Mouse (Mus musculus) MEL (cell line): ENCODE measurements around the gene Nars2. TPM values are rescaled to one million over a fixed set of nuclear protein-coding genes. Genes with fewer than 3 reads are reported as not detected.

ENCODE experiments used
- DNase-seq: peaks from one replicate; pipeline ENCODE4 v3.0.0; 2011; ENCODE audit warnings: low read depth, low spot score
- H3K27ac ChIP-seq: 2 replicates; pipeline ENCODE4 v1.5.1; 2012; ENCODE audit warnings: low read depth, mild to moderate bottlenecking, control low read depth, low read length, moderate library complexity; ENCODE audit not compliant: control insufficient read depth
- H3K27me3 ChIP-seq, 2 experiments: fragments of 150-350 bp in 1 of 2; sonication (generic) in 1 of 2; 2 replicates each; pipeline ENCODE4 v1.6.1; 2012; ENCODE audit warnings: low read length in 2 of 2, mild to moderate bottlenecking in 2 of 2, improper control_type of control experiment in 1 of 2, moderate library complexity in 1 of 2; ENCODE audit not compliant: insufficient read depth in 2 of 2, control insufficient read depth in 1 of 2
- H3K36me3 ChIP-seq, 2 experiments: 2 replicates each; pipeline ENCODE4 v1.6.1; 2012 to 2014; ENCODE audit warnings: low read length in 2 of 2, improper control_type of control experiment in 1 of 2, inconsistent platforms in 1 of 2, mild to moderate bottlenecking in 1 of 2; ENCODE audit not compliant: insufficient read depth in 2 of 2, control insufficient read depth in 1 of 2
- H3K4me1 ChIP-seq, 2 experiments: fragments of 150-350 bp in 1 of 2; sonication (generic) in 1 of 2; 2 replicates each; pipeline ENCODE4 v1.6.1; 2012; ENCODE audit warnings: low read length in 2 of 2, improper control_type of control experiment in 1 of 2, mild to moderate bottlenecking in 1 of 2; ENCODE audit not compliant: insufficient read depth in 2 of 2, control insufficient read depth in 1 of 2
- H3K4me3 ChIP-seq, 2 experiments: fragments of 150-350 bp in 1 of 2; sonication (generic) in 1 of 2; 2 replicates each; pipeline ENCODE4 v1.5.1; 2012; ENCODE audit warnings: low read depth in 2 of 2, low read length in 2 of 2, mild to moderate bottlenecking in 2 of 2, moderate library complexity in 2 of 2, control low read depth in 1 of 2, improper control_type of control experiment in 1 of 2; ENCODE audit not compliant: control insufficient read depth in 1 of 2, insufficient read depth in 1 of 2
- H3K79me2 ChIP-seq: 2 replicates; pipeline ENCODE4 v1.6.1; 2012; ENCODE audit warnings: mild to moderate bottlenecking, low read length, moderate library complexity; ENCODE audit not compliant: control insufficient read depth, poor library complexity, insufficient read depth
- H3K9ac ChIP-seq: 2 replicates; pipeline ENCODE4 v1.6.1; 2012; ENCODE audit warnings: low read depth, mild to moderate bottlenecking, control low read depth, low read length, moderate library complexity; ENCODE audit not compliant: control insufficient read depth, poor library complexity, severe bottlenecking
- H3K9me3 ChIP-seq: fragments of 150-350 bp; sonication (generic); replicated peaks from 2 replicates; pipeline ENCODE4 v1.6.1; 2012; ENCODE audit warnings: mild to moderate bottlenecking, low read length, improper control_type of control experiment, moderate library complexity; ENCODE audit not compliant: insufficient read depth
- CHD1 ChIP-seq: IDR thresholded peaks from 2 replicates; pipeline ENCODE4 v1.6.1; 2012; ENCODE audit warnings: low read depth, mild to moderate bottlenecking, inconsistent platforms, low read length, improper control_type of control experiment
- CHD2 ChIP-seq: IDR thresholded peaks from 2 replicates; pipeline ENCODE4 v1.6.1; 2011; ENCODE audit warnings: low read length, improper control_type of control experiment
- ETS1 ChIP-seq: IDR thresholded peaks from 2 replicates; pipeline ENCODE4 v1.6.1; 2012; ENCODE audit warnings: low read depth, mild to moderate bottlenecking, inconsistent platforms, low read length, improper control_type of control experiment, moderate library complexity
- GABPA ChIP-seq: IDR thresholded peaks from 2 replicates; pipeline ENCODE4 v1.6.1; 2012; ENCODE audit warnings: low read depth, mild to moderate bottlenecking, inconsistent platforms, low read length, improper control_type of control experiment, moderate library complexity
- KAT2A ChIP-seq: conservative IDR thresholded peaks from 2 replicates; pipeline ENCODE4 v1.6.1; 2012; ENCODE audit warnings: low read depth, low read length, improper control_type of control experiment, inconsistent platforms
- MAX ChIP-seq: IDR thresholded peaks from 2 replicates; pipeline ENCODE4 v1.6.1; 2011; ENCODE audit warnings: low read length, improper control_type of control experiment
- MAZ ChIP-seq: IDR thresholded peaks from 2 replicates; pipeline ENCODE4 v1.6.1; 2012; ENCODE audit warnings: low read depth, mild to moderate bottlenecking, inconsistent platforms, low read length, improper control_type of control experiment
- MEF2A ChIP-seq: IDR thresholded peaks from 2 replicates; pipeline ENCODE4 v1.6.1; 2014; ENCODE audit warnings: low read depth, mild to moderate bottlenecking, inconsistent platforms, low read length, improper control_type of control experiment; ENCODE audit not compliant: poor library complexity, insufficient replicate concordance, severe bottlenecking; ENCODE audit errors: extremely low read depth
- MXI1 ChIP-seq: IDR thresholded peaks from 2 replicates; pipeline ENCODE4 v1.6.1; 2011; ENCODE audit warnings: mild to moderate bottlenecking, low read depth, low read length, improper control_type of control experiment
- NRF1 ChIP-seq: IDR thresholded peaks from 2 replicates; pipeline ENCODE4 v1.6.1; 2014; ENCODE audit warnings: low read depth, mild to moderate bottlenecking, inconsistent platforms, low read length, improper control_type of control experiment, moderate library complexity; ENCODE audit not compliant: poor library complexity, insufficient read depth, severe bottlenecking
- POLR2A ChIP-seq, 2 experiments: IDR thresholded peaks; 2 replicates each; pipeline ENCODE4 v1.6.1; 2011 to 2012; ENCODE audit warnings: low read length in 2 of 2, mild to moderate bottlenecking in 2 of 2, control low read depth in 1 of 2, improper control_type of control experiment in 1 of 2, low read depth in 1 of 2, moderate library complexity in 1 of 2; ENCODE audit not compliant: control insufficient read depth in 1 of 2, insufficient read depth in 1 of 2, poor library complexity in 1 of 2
- POLR2AphosphoS2 ChIP-seq: IDR thresholded peaks from 2 replicates; pipeline ENCODE4 v1.6.1; 2011; ENCODE audit warnings: low read length, improper control_type of control experiment
- POLR2AphosphoS5 ChIP-seq: IDR thresholded peaks from 2 replicates; pipeline ENCODE4 v1.6.1; 2012; ENCODE audit warnings: low read depth, borderline replicate concordance, mild to moderate bottlenecking, inconsistent platforms, low read length, moderate library complexity, mixed read lengths
- RAD21 ChIP-seq: IDR thresholded peaks from 2 replicates; pipeline ENCODE4 v1.6.1; 2011; ENCODE audit warnings: mild to moderate bottlenecking, low read depth, low read length, improper control_type of control experiment
- RCOR1 ChIP-seq: IDR thresholded peaks from 2 replicates; pipeline ENCODE4 v1.6.1; 2012; ENCODE audit warnings: low read depth, mild to moderate bottlenecking, inconsistent platforms, low read length, improper control_type of control experiment
- TBP ChIP-seq: IDR thresholded peaks from 2 replicates; pipeline ENCODE4 v1.8.0; 2011; ENCODE audit warnings: low read depth, low read length, improper control_type of control experiment
- TCF12 ChIP-seq: IDR thresholded peaks from 2 replicates; pipeline ENCODE4 v1.6.1; 2014; ENCODE audit warnings: low read depth, mild to moderate bottlenecking, inconsistent platforms, low read length, improper control_type of control experiment, moderate library complexity
- ZC3H11A ChIP-seq: IDR thresholded peaks from 2 replicates; pipeline ENCODE4 v1.6.1; 2012; ENCODE audit warnings: low read depth, mild to moderate bottlenecking, inconsistent platforms, low read length, improper control_type of control experiment
- ZKSCAN1 ChIP-seq: IDR thresholded peaks from 2 replicates; pipeline ENCODE4 v1.6.1; 2012; ENCODE audit warnings: low read depth, mild to moderate bottlenecking, inconsistent platforms, low read length, improper control_type of control experiment, moderate library complexity
- ZMIZ1 ChIP-seq: IDR thresholded peaks from 2 replicates; pipeline ENCODE4 v1.6.1; 2012; ENCODE audit warnings: low read depth, mild to moderate bottlenecking, inconsistent platforms, low read length, improper control_type of control experiment, moderate library complexity
- polyA plus RNA-seq, 2 experiments: library from polyadenylated mRNA; stranded (reverse) in 1 of 2; unstranded in 1 of 2; fragments of >175 nt in 1 of 2; fragments of >200 nt in 1 of 2; gene quantifications; 2 replicates each; pipeline versions ENCODE4 v1.2.1 to v1.2.4; 2012; ENCODE audit warnings: low replicate concordance in 2 of 2, low read depth in 1 of 2; ENCODE audit not compliant: insufficient read length in 2 of 2, insufficient read depth in 1 of 2, missing spikeins in 1 of 2
- total RNA-seq: library from RNA; depleted of rRNA; stranded (reverse); fragments of 300-350 nt; gene quantifications from 2 replicates; pipeline ENCODE4 v1.2.3, GENCODE M21; 2012

The Nars2 gene
- total and polyA plus RNA-seq, 3 experiments = 14.7 to 22.9 TPM; not detected in 1

DNA sequence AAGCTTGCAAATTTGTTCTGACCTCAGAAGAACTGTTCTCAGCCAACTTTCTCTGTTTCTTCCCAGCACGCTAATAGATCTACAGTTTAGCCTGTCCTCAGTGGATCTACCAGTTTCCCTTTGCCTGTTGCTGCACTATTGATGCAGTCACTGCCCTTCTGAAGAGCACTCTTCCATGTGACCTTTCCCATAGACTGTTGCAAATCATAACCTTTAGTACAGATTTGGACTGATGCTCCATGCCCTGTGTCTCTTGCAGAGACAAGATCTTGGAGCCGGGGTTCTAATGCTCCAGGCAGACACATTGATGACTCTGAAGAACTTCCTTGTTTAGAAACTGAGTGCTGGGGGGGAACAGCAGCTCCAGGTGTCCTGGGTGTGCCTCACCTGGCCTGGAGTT, 30.1 kb downstream of the Nars2 start:
- no peak for DNase-seq
- Histone ChIP-seq H3K9ac (no peak overlapping the region), H3K4me3 (no peak overlapping the region), H3K27ac (no peak overlapping the region), H3K79me2 (no peaks in the 10 kb centered on the region), H3K36me3 (peaks cover 2 to 4% of the 10 kb centered on the region in 2 experiments; a peak in 3 of 4 replicates), H3K9me3 (no peaks in the 10 kb centered on the region), H3K27me3 (no peaks in the 10 kb centered on the region), H3K4me1 (no peaks in the 10 kb centered on the region)
- no peak for TF ChIP-seq RCOR1
- no peak for TF ChIP-seq ZMIZ1
- TF ChIP-seq POLR2A (IDR thresholded peaks at IDR 0.05; ENCODE audit: control insufficient read depth in 1 of 2, insufficient read depth in 1 of 2, low read depth in 1 of 2, low read length in 2 of 2, poor library complexity in 1 of 2) = no peak
- TF ChIP-seq ZC3H11A = no peak
- no peak for TF ChIP-seq POLR2AphosphoS5
- no peak for TF ChIP-seq RAD21
- TF ChIP-seq MAZ = no peak
- no peak for TF ChIP-seq ETS1
- no peak for TF ChIP-seq CHD2
- TF ChIP-seq MEF2A = no peak
- no peak for TF ChIP-seq CHD1
- no peak for TF ChIP-seq TCF12
- TF ChIP-seq GABPA = no peak
- TF ChIP-seq KAT2A = no peak
- no peak for TF ChIP-seq NRF1

DNA sequence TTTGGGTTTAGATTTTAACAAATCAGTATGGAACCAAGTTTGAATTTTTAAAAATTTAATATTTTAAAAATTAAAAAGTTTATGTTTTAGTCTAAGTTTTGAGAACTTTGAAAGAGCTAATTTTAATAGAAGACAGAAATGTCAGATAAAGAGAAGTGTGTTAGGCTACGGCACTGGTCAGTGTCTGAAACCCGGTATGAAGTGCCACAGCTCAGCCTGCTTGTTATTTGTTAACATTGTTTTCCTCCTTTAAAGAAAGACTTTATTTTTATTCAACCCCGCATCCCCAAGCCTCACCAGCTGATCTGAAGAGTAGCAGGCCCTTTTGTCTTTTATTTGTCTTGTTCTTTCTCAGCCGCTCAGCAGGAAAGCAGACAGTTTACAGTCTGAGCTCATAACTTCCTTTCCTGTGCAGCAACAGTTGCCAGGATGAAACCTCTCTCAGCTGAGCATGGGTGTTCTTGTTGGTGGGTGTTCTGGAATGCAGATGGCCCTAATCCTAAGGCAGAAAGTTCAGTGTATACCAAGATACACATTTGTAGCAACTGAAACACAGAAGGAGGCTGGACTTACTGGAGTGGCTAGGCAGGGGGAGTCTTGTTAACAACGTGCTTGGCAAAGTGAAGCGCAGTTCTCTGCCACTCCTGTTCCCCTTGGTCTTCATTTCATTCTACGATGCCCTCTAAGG, 32.5 kb downstream of the Nars2 start:
- H3K9ac ChIP-seq = no peak overlapping the region
- no peak overlapping the region for H3K27ac ChIP-seq
- H3K4me3 ChIP-seq = no peak overlapping the region
- DNase-seq = no peak
- no peaks in the 10 kb centered on the region for H3K79me2 ChIP-seq
- H3K4me1 ChIP-seq = no peaks in the 10 kb centered on the region
- TF ChIP-seq MAX (no peak), POLR2AphosphoS2 (no peak), ZKSCAN1 (no peak), TBP (no peak), MXI1 (no peak), NRF1 (no peak)
- H3K36me3 ChIP-seq = no peaks in the 10 kb centered on the region; a peak in 2 of 4 replicates
- no peaks in the 10 kb centered on the region for H3K9me3 ChIP-seq
- H3K27me3 ChIP-seq = no peaks in the 10 kb centered on the region
